Mouse (Mus musculus) brain, embryonic 18.5 days (tissue): ENCODE data around the gene Pik3c2a.

Experiments
- DNase-seq: peaks from one replicate; pipeline ENCODE4 v3.0.0-alpha.2; 2012; ENCODE audit warnings: low read depth, low spot score

Pik3c2a gene

DNA sequence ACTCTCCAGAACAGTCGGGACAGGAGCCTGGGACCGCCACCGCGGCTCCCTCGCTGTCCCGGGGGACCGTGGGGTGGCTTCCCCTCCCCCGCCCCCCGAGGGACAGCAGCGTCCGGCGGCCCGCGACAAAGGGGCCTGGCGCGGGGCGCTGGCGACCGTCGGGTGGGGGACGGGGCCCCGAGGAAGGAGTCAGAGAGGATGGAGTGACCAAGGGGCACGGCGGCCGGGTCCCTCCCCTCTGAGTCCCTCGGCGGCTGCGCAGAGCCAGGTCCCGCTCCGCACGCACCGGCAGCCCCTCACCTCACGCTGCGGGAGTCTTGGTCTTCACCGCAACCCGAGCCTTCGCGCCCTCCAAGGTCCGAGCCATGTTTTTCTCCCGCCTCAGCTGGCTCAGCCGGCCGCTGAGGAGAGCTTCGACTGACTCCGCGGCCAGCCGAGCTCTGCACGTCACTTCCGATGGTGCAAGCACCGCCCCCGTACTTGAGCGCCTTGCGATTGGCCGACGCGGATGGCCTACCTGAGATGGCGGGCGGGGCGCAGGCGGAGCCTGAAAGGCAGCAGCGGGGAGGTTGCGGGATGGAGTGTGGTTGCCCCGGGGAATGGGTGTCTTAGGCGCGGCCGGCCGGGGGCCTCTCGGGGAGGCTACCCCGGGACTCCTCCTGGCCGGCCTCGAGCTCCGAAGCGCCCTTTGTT lies at the start of gene Pik3c2a:
TSS of gene Pik3c2a (minus strand) at position 446 of the 693 bp plus-strand sequence.
- DNase-seq = peak; percentile 89

DNA sequence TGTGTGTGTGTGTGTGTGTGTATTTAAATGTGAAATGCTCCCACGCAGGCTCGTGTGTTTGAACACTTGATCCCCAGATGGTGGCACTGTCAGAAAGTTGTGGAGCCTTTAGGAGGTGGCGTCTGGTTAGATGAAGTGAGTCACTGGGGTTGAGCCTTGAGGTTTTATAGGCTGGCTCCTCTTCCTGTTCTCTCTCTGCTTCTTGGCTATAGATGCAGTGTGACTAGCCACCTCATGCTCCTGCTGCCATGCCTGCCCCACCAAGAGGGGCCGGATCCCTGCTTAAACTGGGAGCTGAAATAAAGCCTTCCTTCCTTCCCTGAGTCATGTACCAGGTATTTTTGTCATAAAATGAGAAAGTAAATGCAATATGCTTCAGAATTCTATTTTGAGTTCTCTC lies 47.9 kb upstream of the Pik3c2a start:
- DNase-seq = no peak

DNA sequence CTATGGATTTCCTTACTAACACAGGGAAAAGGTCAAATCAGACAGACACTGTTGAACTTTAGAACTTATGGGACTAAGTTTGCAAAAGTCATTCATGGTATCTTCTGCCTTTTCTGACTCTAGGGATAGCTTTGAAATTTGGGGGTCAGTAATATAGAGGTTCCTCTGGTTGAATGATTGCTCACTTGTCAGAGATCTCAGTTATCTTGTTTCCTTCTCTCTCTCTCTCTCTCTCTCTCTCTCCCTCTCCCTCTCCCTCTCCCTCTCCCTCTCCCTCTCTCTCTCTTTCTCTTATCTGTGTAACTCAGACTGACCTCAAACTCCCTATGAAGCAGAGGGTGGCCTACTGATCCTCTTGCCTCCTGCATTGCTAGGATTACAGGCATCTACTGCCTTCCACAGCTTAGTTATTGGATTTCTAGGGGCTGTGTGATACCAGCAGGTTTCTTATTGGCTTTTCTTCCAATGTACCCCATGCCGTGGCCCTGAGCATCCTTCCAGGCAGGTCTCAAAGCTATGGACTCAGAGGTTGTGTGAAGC lies 41.9 kb upstream of the Pik3c2a start:
- DNase-seq = no peak

DNA sequence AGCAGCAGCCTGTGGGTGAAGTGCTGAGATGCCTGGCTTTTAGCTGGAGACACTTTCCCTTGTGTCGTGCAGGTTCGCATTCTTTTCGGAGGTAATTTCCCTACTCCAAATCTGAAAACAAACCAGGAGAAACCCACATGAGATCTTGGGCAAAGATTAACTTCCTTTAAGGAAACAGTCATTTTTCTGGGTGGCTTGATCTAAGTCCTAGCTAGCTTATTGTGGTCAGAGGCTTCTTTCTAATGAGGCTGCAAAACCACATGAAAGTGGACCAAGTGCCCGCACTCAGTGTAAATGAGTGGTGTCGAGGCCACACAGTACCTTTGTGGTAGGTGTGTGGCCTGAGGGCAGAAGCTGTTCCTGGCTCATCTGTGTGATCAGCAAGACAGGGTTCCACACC lies 41.0 kb upstream of the Pik3c2a start:
- no peak for DNase-seq

DNA sequence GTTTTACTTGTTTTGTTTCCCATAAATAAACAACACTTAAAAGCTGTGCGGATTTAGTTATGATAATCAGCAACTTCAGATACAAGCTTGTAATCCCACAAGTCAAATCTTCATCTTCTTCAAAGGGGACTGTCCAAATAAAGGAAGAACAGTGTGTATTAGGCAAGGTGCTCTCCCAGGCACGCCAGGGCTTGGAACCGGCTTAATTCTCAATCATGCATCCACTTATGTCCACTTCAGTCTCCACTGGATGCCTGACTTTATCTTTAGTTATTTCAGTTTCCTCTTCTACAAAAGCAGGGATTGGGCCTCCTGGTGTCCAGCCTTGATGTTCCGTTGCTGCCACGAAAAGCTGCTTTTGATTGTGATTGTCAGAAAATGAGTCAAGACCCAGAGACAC lies 40.5 kb upstream of the Pik3c2a start:
- no peak for DNase-seq

DNA sequence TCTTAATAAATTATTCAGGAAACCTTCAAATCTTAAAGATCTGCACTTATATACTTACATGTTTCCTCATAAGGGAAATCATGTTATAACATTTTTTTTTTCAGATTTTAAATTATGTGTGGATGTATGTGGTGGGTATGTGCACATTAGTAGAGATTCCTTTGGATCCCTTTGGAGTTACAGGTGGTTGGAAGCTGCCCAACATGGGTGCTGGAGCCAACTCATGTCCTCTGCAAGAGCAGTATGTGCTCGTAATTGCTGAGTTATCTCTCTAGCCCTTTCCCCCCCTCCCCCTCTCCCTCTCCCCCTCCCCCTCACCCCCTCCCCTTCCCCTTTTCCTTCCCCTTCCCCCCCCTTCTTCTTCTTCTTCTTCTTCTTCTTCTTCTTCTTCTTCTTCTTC lies 39.9 kb upstream of the Pik3c2a start:
- no peak for DNase-seq

DNA sequence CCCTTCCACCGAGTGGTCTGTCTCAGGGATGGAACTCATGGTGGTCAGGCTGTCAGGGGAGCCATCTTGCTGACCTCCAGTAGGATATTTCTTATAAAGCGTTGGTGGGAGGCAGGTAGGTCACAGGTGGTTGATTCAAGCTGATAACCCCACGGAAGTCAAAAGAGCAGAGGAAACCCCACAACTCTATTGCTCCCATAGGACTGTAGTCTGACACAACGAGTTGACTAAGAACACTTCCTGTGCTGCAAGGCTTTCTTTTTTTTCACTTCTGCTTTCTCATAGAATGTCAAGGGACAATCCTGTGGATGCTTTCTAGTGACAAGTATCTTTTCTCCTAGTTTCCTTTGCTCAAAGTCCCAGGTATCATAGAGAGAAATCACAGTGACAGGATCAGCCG lies 33.0 kb upstream of the Pik3c2a start:
- no peak for DNase-seq

DNA sequence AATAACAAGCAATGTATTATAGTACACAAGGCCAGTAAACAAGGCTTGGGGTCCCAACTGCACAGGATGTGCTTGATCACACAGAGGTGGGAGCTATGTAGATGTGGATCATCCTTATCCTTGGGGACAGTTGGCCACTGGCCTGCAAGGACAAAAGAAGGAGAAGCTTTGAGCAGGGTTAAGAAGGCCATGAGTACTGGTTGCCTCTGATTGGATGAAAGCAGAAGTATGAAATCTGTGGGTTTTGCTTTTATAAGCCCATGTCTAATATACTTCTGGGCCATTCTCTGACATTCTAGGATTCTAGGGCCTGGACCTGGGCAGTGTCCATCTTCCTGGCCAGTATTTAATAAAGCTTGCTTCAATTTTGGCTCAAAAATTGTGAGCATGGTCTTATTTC lies 32.6 kb upstream of the Pik3c2a start:
- no peak for DNase-seq

DNA sequence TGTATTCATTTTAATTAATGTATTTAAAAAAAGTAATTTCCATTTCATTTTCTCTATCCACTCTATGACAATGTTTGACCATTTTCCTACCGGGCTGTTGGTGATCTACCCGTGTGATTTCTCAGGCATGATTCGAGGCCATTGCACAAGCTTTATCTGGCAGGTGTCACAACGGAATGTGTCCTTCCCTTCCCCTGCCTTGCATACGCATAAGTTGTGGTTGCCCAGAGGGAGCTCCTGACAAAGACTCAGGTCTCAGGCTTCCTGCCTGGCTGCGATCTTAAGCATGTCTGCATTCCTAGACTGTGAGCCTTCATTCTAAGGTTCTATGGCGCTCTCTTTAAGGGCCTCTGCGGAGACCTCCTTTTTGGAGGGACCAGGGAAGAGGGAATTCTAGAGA lies 18.9 kb upstream of the Pik3c2a start:
- no peak for DNase-seq

DNA sequence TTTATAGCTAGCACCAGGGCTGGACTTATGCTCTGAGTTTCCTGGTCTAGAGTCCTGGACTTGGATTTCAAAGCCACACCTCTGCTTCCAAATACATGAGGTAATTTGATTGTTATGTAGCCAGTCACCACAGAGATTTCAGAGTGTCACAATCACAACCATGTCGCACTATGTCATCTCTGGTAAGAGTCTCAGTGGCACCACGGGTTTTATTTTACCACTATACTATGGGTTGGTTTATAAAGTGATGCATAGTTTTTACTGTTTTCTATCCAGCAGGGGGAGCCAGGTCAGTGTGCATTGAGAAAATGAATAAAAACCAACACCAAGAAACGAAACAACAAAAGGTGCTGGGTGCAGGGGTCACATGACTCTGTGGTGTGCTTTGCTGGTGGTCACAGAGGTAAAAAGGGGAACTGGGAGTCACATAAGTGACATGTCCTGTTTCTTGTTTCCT lies 15.8 kb upstream of the Pik3c2a start:
- DNase-seq = no peak

DNA sequence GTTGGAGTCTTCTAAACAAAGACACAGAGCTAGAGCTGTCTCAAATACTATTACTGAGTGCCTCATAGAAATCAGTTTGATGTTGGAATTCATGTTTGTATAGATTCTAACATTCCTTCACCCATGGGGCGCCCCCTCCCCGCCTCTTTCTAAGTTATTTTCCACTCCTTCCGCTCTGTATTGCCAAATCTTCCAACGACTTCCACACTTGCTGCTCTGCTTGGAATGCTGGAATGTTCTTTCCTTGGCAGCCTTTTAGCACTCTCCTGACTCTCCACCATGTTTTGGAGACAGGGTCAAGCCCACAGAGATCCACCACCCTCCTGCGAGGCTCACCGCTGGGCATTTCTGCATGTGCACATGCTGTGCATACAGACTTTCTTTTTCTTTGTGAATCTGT lies 14.1 kb upstream of the Pik3c2a start:
- DNase-seq = no peak

DNA sequence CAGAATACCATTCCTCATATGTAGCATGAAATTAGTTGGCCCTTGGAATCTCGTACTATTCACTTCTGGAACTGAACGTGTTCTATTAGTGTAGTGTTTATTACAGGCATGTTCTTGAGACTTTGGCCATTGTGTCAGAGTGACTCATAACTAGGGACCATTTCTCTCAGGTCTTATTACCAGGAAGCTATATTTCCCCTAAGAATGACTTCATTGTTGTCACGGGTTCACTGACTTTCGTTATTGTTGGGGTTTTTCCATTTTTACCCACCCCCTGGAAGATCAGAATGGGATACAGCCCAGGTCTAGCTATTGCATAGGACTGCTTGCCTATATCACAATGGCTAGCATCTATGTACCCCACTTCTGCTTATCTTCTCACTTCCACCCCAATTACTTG lies 13.7 kb upstream of the Pik3c2a start:
- no peak for DNase-seq

DNA sequence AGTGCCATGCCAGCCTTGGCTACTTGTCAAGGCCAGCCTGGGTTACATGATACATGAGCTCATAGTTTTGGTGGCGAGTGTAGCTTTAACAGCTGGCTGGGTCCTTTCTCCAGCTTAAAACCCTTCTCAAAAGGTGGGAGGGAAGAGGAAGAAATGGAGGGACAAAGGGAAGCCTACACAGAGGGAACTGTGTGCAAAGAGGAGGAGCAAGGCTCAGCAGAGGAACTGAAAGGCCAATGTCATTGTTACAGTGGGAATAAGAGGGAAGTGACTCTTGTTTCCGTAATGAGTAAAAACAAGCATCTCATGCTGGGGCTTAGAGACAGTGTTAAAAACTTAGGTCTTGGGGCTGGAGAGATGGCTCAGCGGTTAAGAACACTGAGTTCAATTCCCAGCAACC lies 3.4 kb upstream of the Pik3c2a start:
- DNase-seq = no peak

DNA sequence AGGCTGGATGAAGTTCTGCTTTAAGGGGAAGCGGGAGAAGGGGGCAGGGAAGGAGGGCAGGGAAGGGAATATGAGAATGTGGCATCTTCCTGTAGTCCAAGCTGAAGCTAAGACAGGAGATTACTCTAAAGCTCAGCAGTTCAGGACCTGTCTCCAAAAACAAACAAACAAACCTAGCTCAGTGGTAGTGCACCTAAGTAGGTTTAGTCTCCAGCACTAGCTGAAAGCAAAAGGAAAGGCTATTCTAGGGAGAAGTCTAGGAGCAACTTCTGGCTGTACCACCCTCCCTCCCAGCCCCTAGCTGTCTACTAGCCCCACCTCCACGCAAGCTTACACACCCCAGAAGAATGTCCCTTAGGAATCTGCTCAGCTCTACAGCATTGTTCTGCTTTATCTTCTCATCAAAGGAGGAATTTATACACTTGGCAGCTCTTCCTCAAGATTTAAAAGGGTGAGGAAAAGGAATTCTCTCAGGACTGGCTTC lies 1.1 kb upstream of the Pik3c2a start:
- DNase-seq = no peak

DNA sequence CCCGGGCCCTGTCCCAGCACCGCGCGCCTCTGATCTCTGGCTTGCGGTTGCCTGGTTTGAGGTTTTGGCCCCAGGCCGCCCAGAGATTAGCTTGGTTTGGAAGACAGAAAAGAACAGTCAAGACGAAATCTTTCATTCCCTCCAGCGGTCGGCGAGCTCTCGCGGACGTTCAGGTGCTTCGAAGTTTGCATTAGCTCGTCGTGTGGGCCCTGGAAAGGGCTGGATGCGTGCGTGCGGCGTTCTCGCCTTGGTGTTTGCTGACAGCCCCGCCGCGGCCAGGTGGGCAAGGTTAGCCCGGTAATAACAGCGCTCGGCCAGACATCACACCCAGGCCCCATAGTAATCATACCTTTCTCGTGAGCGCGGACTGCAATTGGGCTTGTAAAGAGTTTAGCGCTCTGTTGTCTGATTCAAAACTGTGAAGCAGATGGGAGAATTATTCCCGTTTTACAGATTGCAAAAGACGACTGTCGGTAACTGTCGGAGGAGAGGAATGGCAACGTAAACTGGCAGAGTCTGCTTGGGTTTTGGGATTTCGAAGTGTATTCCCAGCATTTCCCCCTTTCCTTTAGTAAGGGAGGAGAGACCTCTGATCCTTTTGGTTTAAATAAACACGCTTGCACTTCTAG lies 562 bp upstream of the Pik3c2a start:
- DNase-seq = no peak

DNA sequence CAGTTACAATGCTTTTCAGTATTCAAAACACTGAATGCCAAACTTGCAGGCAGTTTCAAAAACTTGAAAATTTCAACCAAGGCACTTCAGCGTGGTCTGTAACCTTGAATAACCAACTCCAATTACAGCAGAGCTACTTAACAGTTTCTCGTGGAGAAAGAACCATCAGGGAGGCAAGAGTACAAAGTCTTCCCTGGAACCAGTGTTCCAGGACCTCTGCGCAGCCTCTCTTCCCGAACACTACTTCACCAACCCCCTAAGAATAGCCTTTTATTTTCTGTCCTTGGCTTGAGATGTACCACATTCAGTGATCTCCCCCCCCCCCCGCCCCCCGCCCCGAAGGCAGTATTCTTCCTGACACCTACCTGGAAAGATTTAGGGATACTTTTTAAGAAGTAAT lies 1.0 kb downstream of the Pik3c2a start:
- no peak for DNase-seq

DNA sequence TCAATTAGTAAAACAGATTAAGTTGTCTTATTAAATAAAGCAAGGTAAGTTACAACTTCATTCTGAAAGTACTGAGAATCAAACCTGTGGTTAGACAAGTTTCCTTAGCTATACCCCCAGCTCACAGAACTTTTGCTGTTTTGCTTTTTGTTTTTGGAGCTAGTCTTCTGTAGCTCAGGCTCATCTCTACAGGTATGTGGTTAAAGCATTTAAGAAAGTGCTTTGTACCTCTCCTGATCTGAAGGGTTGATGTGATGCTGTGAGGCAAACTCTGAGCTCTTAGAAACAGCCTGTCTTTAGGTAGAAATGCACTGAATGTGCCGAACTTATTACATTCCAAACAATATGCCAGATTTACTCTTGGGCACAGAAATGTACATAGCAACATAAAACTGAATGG lies 1.9 kb downstream of the Pik3c2a start:
- no peak for DNase-seq

DNA sequence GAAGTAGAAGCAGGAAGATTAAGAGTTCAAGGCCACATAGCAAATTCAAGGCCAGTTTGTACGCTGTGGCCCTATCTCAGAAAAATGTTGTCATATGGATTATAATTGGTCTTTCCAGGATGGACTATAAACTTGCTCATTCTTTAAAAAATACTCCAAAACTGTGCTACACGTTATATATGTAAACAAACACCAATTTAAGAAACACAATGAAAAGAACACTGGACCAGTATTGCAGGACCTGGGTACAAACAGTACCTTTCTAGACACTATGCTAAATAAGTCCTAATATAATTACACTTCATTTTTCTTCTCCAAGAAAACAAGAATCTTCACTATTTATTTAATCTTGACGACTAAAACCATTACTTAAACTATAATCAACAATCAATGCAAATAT lies 11.6 kb downstream of the Pik3c2a start:
- DNase-seq = no peak

DNA sequence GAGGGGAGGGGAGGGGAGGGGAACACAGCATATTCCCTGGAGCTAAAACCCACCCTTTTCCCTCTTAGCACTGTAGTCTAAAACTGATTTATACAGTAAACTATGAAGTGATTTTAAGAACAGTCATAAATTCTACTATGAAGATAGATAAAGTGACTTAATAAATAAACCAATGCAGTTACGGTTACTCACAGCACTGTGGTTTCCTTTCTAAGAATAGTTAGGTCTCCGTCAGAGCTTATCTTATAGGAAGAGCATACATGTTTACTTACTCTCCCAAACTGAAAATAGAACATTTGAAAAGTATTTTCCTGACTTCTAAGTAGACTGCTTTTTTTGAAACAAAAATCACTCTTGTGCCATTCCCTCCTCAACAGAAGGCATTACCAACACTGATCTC lies 12.3 kb downstream of the Pik3c2a start:
- DNase-seq = no peak

DNA sequence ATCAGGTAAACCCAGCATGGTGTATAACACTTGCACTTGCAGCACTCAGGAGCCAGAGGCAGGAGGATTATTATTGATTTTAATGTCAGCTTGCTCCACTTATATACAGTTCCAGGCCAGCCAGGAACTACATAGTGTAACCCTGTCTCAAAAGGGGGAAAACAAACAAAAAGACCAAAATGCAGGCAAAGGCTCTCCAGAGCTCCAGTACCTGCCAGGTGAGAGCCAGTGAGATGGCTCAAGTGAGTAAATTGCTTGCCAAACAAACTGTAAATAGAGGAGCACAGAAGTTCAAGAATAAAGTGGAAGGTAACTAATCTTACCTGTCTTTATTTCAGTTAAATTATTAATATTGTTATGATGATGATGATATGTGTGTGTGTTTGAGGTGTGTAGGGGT lies 16.0 kb downstream of the Pik3c2a start:
- no peak for DNase-seq

DNA sequence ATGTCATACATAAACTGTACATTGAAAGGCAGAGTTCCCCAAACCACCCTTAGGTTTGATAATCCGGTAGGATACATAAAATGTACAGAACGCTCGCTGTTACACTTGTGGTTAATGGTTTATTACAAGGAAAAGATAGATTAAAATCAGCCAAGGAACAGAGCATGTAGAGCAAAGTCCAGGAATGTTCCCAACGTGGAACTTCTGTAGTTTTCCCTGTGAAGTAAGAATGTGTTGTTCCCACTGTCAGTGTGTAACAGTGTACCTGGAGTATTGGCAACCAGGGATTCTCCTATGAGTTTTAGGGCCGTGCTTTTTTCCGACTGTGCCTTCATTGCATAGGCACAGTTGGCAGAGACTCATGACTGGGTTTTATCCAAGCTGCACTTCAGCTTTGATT lies 17.5 kb downstream of the Pik3c2a start:
- DNase-seq = no peak

DNA sequence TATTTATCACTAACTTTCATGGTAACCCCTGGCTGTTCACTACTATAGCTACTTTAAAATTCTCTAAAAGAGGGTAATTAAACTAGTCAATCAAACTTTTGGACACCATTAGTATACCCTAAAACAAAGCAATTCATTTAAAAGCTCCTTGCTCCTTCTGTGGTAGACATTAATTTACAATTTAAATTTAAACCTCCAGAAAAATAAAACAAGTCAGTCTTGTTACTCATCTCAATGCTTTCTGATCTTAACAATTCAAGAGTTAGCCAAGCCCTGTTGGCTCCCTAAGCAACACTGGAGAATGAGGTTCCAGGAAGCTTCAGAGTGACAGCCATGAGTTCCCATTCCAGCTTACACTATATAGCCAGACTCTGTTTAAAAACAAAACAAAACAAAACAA lies 22.2 kb downstream of the Pik3c2a start:
- DNase-seq = no peak

DNA sequence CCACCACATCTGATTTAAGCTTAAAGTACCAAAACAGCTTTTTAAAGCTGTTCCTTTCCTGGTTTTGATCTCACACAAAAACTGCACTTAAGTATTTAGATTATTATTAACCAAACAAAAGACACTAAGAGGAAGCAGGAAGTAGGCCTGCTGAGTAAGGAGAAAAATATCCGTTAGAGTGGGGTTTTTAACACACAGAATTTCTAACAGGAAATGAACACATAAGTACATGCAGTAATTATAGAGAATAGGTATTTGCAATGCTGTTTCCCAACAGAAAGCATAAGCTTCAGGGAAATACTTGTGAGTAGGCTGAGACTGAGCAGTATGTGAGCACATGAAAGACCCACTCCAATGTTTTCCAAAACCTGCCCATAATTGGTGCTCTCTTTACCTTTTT lies 33.8 kb downstream of the Pik3c2a start:
- no peak for DNase-seq
